Mouse (Mus musculus) WW6 (cell line): ENCODE measurements at regions not wholly inside any gene's neighbourhood (a gene's known extent, or its start where the extent isn't known, plus 50 kb on each side); places are given as distances from the start of the nearest gene placed in this dataset.
"Not testable (repeated sequence)": the region's sequence is repeated elsewhere in the genome, so short reads cannot be mapped to it uniquely, and the experiment has no call there.

Source experiments
- DNase-seq: peaks from one replicate; pipeline ENCODE4 v3.0.0-alpha.2; 2013; ENCODE audit warnings: low read depth, low spot score

GRCm38 (mm10) chr9:97297538-97297937 is 72.2 kb downstream of the Trim42 start:
- peak; percentile 29 for DNase-seq

GRCm38 (mm10) chr9:97295770-97296169 is 74.0 kb downstream of the Trim42 start:
- no peak for DNase-seq

GRCm38 (mm10) chr9:97291870-97292269 is 77.9 kb downstream of the Trim42 start:
- DNase-seq, result no peak

GRCm38 (mm10) chr9:97284282-97284802 is 85.4 kb downstream of the Trim42 start:
- no peak for DNase-seq

- no peak for DNase-seq
Measured at GRCm38 (mm10) chr9:97282090-97282489, 87.7 kb downstream of the Trim42 start.

- not testable (repeated sequence) for DNase-seq
Measured at GRCm38 (mm10) chr9:97275449-97275848, 94.3 kb downstream of the Trim42 start.

- DNase-seq, result no peak
Measured at GRCm38 (mm10) chr9:97273891-97274290, 95.9 kb downstream of the Trim42 start.

- DNase-seq, result no peak
Measured at GRCm38 (mm10) chr9:97272061-97272460, 97.7 kb downstream of the Trim42 start.

GRCm38 (mm10) chr9:97247621-97248020 is 122.1 kb downstream of the Trim42 start:
- DNase-seq, result no peak

- DNase-seq, result no peak
Measured at GRCm38 (mm10) chr9:97226074-97226473, 115.1 kb upstream of the Slc25a36 start.

GRCm38 (mm10) chr9:97224549-97224948 is 113.6 kb upstream of the Slc25a36 start:
- DNase-seq, result no peak

- DNase-seq, result no peak
Measured at GRCm38 (mm10) chr9:97214806-97215205, 103.8 kb upstream of the Slc25a36 start.

- DNase-seq, result no peak
Measured at GRCm38 (mm10) chr9:97190321-97190860, 79.4 kb upstream of the Slc25a36 start.

- no peak for DNase-seq
Measured at GRCm38 (mm10) chr9:97189646-97190045, 78.7 kb upstream of the Slc25a36 start.

- DNase-seq, result no peak
Measured at GRCm38 (mm10) chr9:97188616-97189330, 77.8 kb upstream of the Slc25a36 start.

GRCm38 (mm10) chr9:97173230-97173951 is 62.4 kb upstream of the Slc25a36 start:
- no peak for DNase-seq

GRCm38 (mm10) chr9:97172075-97172474 is 61.1 kb upstream of the Slc25a36 start:
- DNase-seq, result no peak

- DNase-seq, result no peak
Measured at GRCm38 (mm10) chr9:97171484-97171883, 60.5 kb upstream of the Slc25a36 start.

- no peak for DNase-seq
Measured at GRCm38 (mm10) chr9:97170836-97171235, 59.9 kb upstream of the Slc25a36 start.

GRCm38 (mm10) chr9:97162465-97162864 is 51.5 kb upstream of the Slc25a36 start:
- no peak for DNase-seq
